Mouse (Mus musculus) hindlimb bud, embryonic 11.5 days (tissue): ENCODE data around the gene Mtnr1b.
A peak's percentile ranks its signal among the peaks of the same experiment; 100 is the strongest.

Experiments
- DNase-seq: peaks from one replicate; pipeline ENCODE4 v3.0.0-alpha.2; 2012; ENCODE audit warnings: low read depth, low spot score; ENCODE audit errors: extremely low spot score

The Mtnr1b gene

GRCm38 (mm10) chr9:15804296-15804695 lies 70.1 kb downstream of the Mtnr1b start:
- no peak for DNase-seq

GRCm38 (mm10) chr9:15802413-15803027 lies 71.8 kb downstream of the Mtnr1b start:
- DNase-seq = no peak

GRCm38 (mm10) chr9:15800402-15800801 lies 74.0 kb downstream of the Mtnr1b start:
- no peak for DNase-seq

GRCm38 (mm10) chr9:15794408-15794807 lies 79.9 kb downstream of the Mtnr1b start:
- no peak for DNase-seq

GRCm38 (mm10) chr9:15792076-15792475 lies 82.3 kb downstream of the Mtnr1b start:
- no peak for DNase-seq

- DNase-seq = no peak
Observed at GRCm38 (mm10) chr9:15786610-15787009, 87.7 kb downstream of the Mtnr1b start.

GRCm38 (mm10) chr9:15786192-15786591 lies 88.2 kb downstream of the Mtnr1b start:
- no peak for DNase-seq

- DNase-seq = no peak
Observed at GRCm38 (mm10) chr9:15781936-15782335, 92.4 kb downstream of the Mtnr1b start.

GRCm38 (mm10) chr9:15774911-15775310 lies 99.4 kb downstream of the Mtnr1b start:
- peak; percentile 49 for DNase-seq
